Mouse (Mus musculus) CH12.LX (cell line): ENCODE data around the gene Phyh. TPM values are rescaled to one million over a fixed set of nuclear protein-coding genes. Genes with fewer than 3 reads are reported as not detected.

Source experiments
- DNase-seq: peaks from one replicate; pipeline ENCODE4 v3.0.0-alpha.2; 2013; ENCODE audit errors: extremely low read depth
- H3K27ac ChIP-seq: 2 replicates; pipeline ENCODE4 v1.5.1; 2012; ENCODE audit warnings: low read depth, mild to moderate bottlenecking, control low read depth, moderate library complexity; ENCODE audit not compliant: insufficient read depth
- H3K27me3 ChIP-seq: replicated peaks from 2 replicates; pipeline ENCODE3; 2012; ENCODE audit warnings: inconsistent platforms
- H3K36me3 ChIP-seq, 2 experiments: replicated peaks in 1 of 2; 2 replicates each; pipeline versions ENCODE3 to v1.6.1; 2012; ENCODE audit warnings: inconsistent platforms in 1 of 2, low read length in 1 of 2, mild to moderate bottlenecking in 1 of 2, mixed read lengths in 1 of 2, moderate library complexity in 1 of 2; ENCODE audit not compliant: control insufficient read depth in 1 of 2, insufficient read depth in 1 of 2
- H3K4me1 ChIP-seq, 2 experiments: 2 replicates each; pipeline ENCODE4 v1.6.1; 2012; ENCODE audit warnings: inconsistent platforms in 1 of 2, moderate library complexity in 1 of 2; ENCODE audit not compliant: insufficient read depth in 2 of 2, control insufficient read depth in 1 of 2
- H3K4me2 ChIP-seq: 2 replicates; pipeline ENCODE4 v1.6.1; 2012; ENCODE audit warnings: low read depth, mild to moderate bottlenecking, control low read depth; ENCODE audit not compliant: poor library complexity, insufficient read depth, severe bottlenecking
- H3K4me3 ChIP-seq, 3 experiments: fragments of 150-350 bp in 1 of 3; sonication (generic) in 1 of 3; replicated peaks in 1 of 3; 2 replicates each; pipeline versions ENCODE3 to v1.5.1; 2011 to 2012; ENCODE audit warnings: low read depth in 2 of 3, low read length in 2 of 3, mild to moderate bottlenecking in 2 of 3, moderate library complexity in 2 of 3, control low read depth in 1 of 3, improper control_type of control experiment in 1 of 3, inconsistent platforms in 1 of 3, mixed read lengths in 1 of 3; ENCODE audit not compliant: poor library complexity in 1 of 3
- H3K79me2 ChIP-seq: replicated peaks from 2 replicates; pipeline ENCODE4 v1.6.1; 2012; ENCODE audit warnings: mild to moderate bottlenecking, moderate library complexity; ENCODE audit not compliant: control insufficient read depth, poor library complexity, insufficient read depth, severe bottlenecking; ENCODE audit errors: extremely low read depth
- H3K9ac ChIP-seq: 2 replicates; pipeline ENCODE4 v1.6.1; 2012; ENCODE audit warnings: low read depth, mild to moderate bottlenecking, control low read depth, moderate library complexity; ENCODE audit not compliant: insufficient read depth
- H3K9me3 ChIP-seq: replicated peaks from 2 replicates; pipeline ENCODE3; 2012; ENCODE audit warnings: low read length, inconsistent platforms, mixed read lengths
- CHD1 ChIP-seq: IDR thresholded peaks from 2 replicates; pipeline ENCODE4 v1.6.1; 2012; ENCODE audit warnings: low read depth, low read length, improper control_type of control experiment, inconsistent platforms
- CHD2 ChIP-seq: IDR thresholded peaks from 2 replicates; pipeline ENCODE4 v1.6.1; 2011; ENCODE audit warnings: low read length, improper control_type of control experiment
- E2F4 ChIP-seq: IDR thresholded peaks from 2 replicates; pipeline ENCODE4 v1.6.1; 2011; ENCODE audit warnings: low read depth, low read length, improper control_type of control experiment; ENCODE audit not compliant: insufficient replicate concordance
- IRF4 ChIP-seq: IDR thresholded peaks from 2 replicates; pipeline ENCODE4 v1.6.1; 2014; ENCODE audit warnings: low read depth, mild to moderate bottlenecking, inconsistent platforms, low read length, improper control_type of control experiment
- JUN ChIP-seq: IDR thresholded peaks from 2 replicates; pipeline ENCODE4 v1.6.1; 2011; ENCODE audit warnings: low read depth, mild to moderate bottlenecking, low read length, improper control_type of control experiment, moderate library complexity; ENCODE audit not compliant: insufficient read depth
- KAT2A ChIP-seq: IDR thresholded peaks from 2 replicates; pipeline ENCODE4 v1.6.1; 2012; ENCODE audit warnings: low read length, improper control_type of control experiment, inconsistent platforms; ENCODE audit not compliant: insufficient replicate concordance
- MAFK ChIP-seq: IDR thresholded peaks from 2 replicates; pipeline ENCODE4 v1.6.1; 2011; ENCODE audit warnings: low read length, improper control_type of control experiment; ENCODE audit not compliant: insufficient replicate concordance
- MAX ChIP-seq: IDR thresholded peaks from 2 replicates; pipeline ENCODE4 v1.6.1; 2011; ENCODE audit warnings: low read length, improper control_type of control experiment
- MXI1 ChIP-seq: IDR thresholded peaks from 2 replicates; pipeline ENCODE4 v1.6.1; 2011; ENCODE audit warnings: mild to moderate bottlenecking, low read depth, low read length, improper control_type of control experiment
- SIN3A ChIP-seq: IDR thresholded peaks from 2 replicates; pipeline ENCODE4 v1.6.1; 2012; ENCODE audit warnings: low read length, improper control_type of control experiment, inconsistent platforms
- UBTF ChIP-seq: IDR thresholded peaks from 2 replicates; pipeline ENCODE4 v1.6.1; 2012; ENCODE audit warnings: low read depth, mild to moderate bottlenecking, inconsistent platforms, low read length, improper control_type of control experiment, moderate library complexity
- USF1 ChIP-seq: IDR thresholded peaks from 2 replicates; pipeline ENCODE4 v1.6.1; 2014; ENCODE audit warnings: low read depth, mild to moderate bottlenecking, inconsistent platforms, low read length, improper control_type of control experiment
- USF2 ChIP-seq: conservative IDR thresholded peaks from 2 replicates; pipeline ENCODE4 v1.6.1; 2011; ENCODE audit warnings: low read depth, low read length, improper control_type of control experiment
- ZKSCAN1 ChIP-seq: IDR thresholded peaks from 2 replicates; pipeline ENCODE4 v1.6.1; 2012; ENCODE audit warnings: low read depth, inconsistent platforms, low read length, improper control_type of control experiment, borderline replicate concordance
- ZMIZ1 ChIP-seq: IDR thresholded peaks from 2 replicates; pipeline ENCODE4 v1.6.1; 2012; ENCODE audit warnings: low read depth, mild to moderate bottlenecking, inconsistent platforms, low read length, improper control_type of control experiment
- ZNF384 ChIP-seq: IDR thresholded peaks from 2 replicates; pipeline ENCODE4 v1.6.1; 2012; ENCODE audit warnings: low read depth, low read length, improper control_type of control experiment, inconsistent platforms
- dilution Hi-C: fragments of 300-500 bp; cut with MboI; formaldehyde crosslinking; loops from 2 replicates; pipeline ENCODE4 v1.14.3; 2020; ENCODE audit warnings: low sequenced_read_pairs; ENCODE audit not compliant: extremely low pct_unique_long_range_greater_than_20kb, extremely low pct_ligation_motif_present
- in situ Hi-C: fragments of 300-500 bp; cut with MboI; formaldehyde crosslinking; loops from 3 replicates; pipeline ENCODE4 v1.14.3; 2019; ENCODE audit warnings: low sequenced_read_pairs, low pct_ligation_motif_present, low pct_unique_long_range_greater_than_20kb, mixed read lengths
- polyA plus RNA-seq: library from polyadenylated mRNA; unstranded; fragments of >175 nt; gene quantifications from 2 replicates; pipeline ENCODE4 v1.2.1, GENCODE M21; 2012; ENCODE audit warnings: low read depth; ENCODE audit not compliant: insufficient read length
- total RNA-seq, 2 experiments: library from RNA; depleted of rRNA; stranded (reverse); fragments of 300-350 nt in 1 of 2; fragments of >200 nt in 1 of 2; gene quantifications; 2 replicates each; pipeline ENCODE4 v1.2.3; 2012 to 2014

Phyh gene
- total and polyA plus RNA-seq, 3 experiments, result 12.5 to 24.2 (median 17.2) TPM

GRCm38 (mm10) chr2:4921019-4921418 lies 2.2 kb downstream of the Phyh start:
- no peak overlapping the region for H3K9ac ChIP-seq
- H3K4me2 ChIP-seq, result no peak overlapping the region
- H3K9me3 ChIP-seq, result peaks cover 2% of the 10 kb centered on the region
- H3K4me1 ChIP-seq, result peaks cover 3 to 24% of the 10 kb centered on the region in 2 experiments
- TF ChIP-seq JUN (no peak), CHD2 (no peak), USF2 (no peak), MAFK (no peak), MXI1 (no peak), KAT2A (no peak), SIN3A (no peak), E2F4 (no peak), ZNF384 (no peak)
- H3K79me2 ChIP-seq, result no peaks in the 10 kb centered on the region
- H3K4me3 ChIP-seq, result no peak overlapping the region
- DNase-seq, result no peak
- dilution Hi-C loops, result no loop called here
- no peaks in the 10 kb centered on the region for H3K27me3 ChIP-seq
- H3K36me3 ChIP-seq, result peaks cover 3 to 11% of the 10 kb centered on the region in 2 experiments
- in situ Hi-C loops, result loop anchor here (25.0 kb wide), 2 partner anchors 466 to 916 kb away; partner anchors contain the start of genes Cdc123 and Nudt5
- H3K27ac ChIP-seq, result no peak overlapping the region

DNA sequence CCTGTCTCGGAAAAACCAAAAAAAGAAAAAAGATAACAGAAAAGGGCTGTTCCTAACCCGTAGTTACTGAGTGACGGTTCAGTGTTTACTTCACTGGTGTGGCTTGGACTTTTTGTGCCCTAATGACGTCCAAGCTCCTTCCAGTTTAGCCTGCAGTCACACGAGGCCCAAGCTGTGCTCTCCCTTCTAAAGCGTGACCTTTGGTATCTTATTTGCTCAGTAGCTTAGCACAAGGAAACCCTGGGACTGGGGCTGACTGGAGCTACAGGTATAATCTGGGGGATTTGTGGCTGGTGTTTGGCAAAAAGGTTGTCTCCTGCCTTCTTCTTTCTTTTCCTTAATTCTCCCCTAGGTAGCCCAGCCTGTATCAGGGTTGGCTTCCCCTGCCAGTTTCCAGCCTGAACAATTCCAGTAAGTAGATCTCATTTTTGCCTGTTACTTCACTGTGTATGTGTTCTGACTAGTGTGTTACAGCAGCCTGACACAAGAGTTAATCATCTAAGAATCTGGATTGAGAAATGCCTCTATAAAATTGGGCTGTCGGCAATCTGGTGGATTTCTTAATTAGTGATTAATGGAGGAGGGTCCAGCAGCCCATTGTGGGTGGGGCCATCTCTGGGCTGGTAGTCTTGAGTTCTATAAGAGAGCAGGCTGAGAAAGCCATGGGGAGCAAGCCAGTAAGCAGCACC lies 3.8 kb downstream of the Phyh start:
- Histone ChIP-seq H3K27ac (no peak overlapping the region), H3K9me3 (peaks cover 2% of the 10 kb centered on the region), H3K4me3 (no peak overlapping the region), H3K4me2 (no peak overlapping the region), H3K4me1 (peaks cover 3 to 14% of the 10 kb centered on the region in 2 experiments), H3K9ac (no peak overlapping the region), H3K79me2 (no peaks in the 10 kb centered on the region), H3K27me3 (no peaks in the 10 kb centered on the region), H3K36me3 (peaks cover 5 to 22% of the 10 kb centered on the region in 2 experiments)
- in situ Hi-C loops (loop anchor here (25.0 kb wide), 2 partner anchors 465 to 915 kb away; partner anchors contain the start of genes Cdc123 and Nudt5), dilution Hi-C loops (no loop called here)
- no peak for DNase-seq
- no peak for TF ChIP-seq SIN3A
- no peak for TF ChIP-seq IRF4
- no peak for TF ChIP-seq CHD1
- no peak for TF ChIP-seq MAX
- no peak for TF ChIP-seq UBTF

GRCm38 (mm10) chr2:4927391-4927790 lies 8.6 kb downstream of the Phyh start:
- no peak overlapping the region for H3K4me2 ChIP-seq
- in situ Hi-C loops, result no loop called here
- no peaks in the 10 kb centered on the region for H3K79me2 ChIP-seq
- H3K4me1 ChIP-seq, result no peaks in the 10 kb centered on the region
- DNase-seq, result no peak
- peaks cover 9 to 51% of the 10 kb centered on the region in 2 experiments for H3K36me3 ChIP-seq
- no peak overlapping the region for H3K9ac ChIP-seq
- no peak overlapping the region for H3K4me3 ChIP-seq
- no peaks in the 10 kb centered on the region for H3K27me3 ChIP-seq
- H3K9me3 ChIP-seq, result peaks cover 2% of the 10 kb centered on the region
- dilution Hi-C loops, result no loop called here
- TF ChIP-seq USF1 (no peak), USF2 (no peak), ZKSCAN1 (no peak), ZMIZ1 (no peak), IRF4 (no peak), CHD2 (no peak)
- no peak overlapping the region for H3K27ac ChIP-seq
